Mouse (Mus musculus) CD4-positive naive resting alpha-beta T cell, adult 57 days (primary cell): Measurements from ENCODE around the gene Mpig6b. TPM values are rescaled to one million over a fixed set of nuclear protein-coding genes. Genes with fewer than 3 reads are reported as not detected.

Source experiments
- total RNA-seq: library from RNA; stranded (reverse); gene quantifications from one replicate; pipeline ENCODE4 v1.2.4, GENCODE M21; 2023

The Mpig6b gene
- total RNA-seq: 0.27 TPM

DNA sequence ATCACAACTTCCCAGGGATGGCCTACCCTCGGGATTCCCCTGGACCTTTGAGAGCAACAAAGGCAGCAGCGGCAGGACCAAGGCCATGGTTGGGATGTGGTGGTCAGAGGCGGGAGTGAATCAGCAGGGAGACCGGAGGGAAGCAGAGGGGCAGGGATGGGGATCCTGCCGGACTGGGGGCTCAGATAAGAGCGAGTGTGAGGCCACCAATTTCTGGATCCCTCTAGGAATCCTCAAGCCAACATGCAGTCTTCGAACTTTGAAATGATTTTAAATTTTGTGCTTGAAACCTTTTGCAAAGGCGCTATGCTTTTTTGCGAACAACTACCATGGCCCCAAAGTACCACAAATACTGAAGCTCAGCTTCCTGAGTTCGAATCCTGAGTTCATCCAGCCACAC is at the start of gene Mpig6b:
Gene Mpig6b (minus strand): TSS at position 101 of the 400 bp plus-strand sequence.

DNA sequence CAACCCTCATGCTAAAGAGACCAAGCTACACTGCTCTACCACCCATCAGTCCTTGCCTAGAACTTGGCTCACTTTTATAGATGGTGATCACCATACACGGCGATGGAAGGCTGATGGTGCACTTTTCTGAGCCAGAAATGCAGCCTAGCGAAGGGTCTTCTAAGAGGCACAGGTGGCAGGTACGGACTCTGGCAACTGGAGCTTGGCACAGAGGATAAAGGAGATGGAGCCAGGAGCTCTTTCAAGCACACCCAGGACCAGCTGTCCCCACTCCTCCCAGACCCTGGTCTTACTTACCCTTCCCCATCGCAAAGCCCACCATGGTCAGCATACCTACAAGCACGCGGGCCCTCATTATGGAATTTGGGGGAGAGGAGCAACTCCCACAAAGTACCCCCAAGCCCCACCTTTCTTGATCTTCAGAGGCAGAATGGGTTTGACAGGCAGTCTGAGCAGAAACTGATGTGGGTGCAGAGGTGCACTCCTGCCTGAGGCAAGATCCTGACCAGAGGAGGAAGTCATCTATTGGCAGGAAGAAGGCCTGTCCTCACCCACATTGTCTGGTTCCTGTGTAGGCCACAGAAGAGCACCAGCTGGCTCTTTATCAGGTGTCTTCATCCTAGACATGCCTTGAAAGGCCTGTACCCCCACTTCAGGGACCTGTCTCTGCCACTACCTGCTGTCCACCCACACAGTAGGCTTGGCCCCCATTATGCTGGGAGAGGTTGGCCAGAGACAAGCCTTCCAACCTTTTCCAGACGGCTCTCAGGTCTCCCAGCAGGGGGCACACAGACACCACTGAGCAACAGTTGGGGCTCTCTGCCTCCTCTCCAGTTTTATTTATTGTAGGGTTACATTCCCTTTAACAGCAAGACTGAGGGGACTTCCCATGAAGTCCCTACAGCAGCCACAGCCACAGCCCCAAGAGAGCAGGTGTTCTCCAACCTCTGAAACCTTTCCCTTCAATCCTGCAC is 49.3 kb upstream of the Mpig6b start, which contains the start of gene Ly6g5b:
Gene Ly6g5b (minus strand): TSS at position 383 of the 974 bp plus-strand sequence.

DNA sequence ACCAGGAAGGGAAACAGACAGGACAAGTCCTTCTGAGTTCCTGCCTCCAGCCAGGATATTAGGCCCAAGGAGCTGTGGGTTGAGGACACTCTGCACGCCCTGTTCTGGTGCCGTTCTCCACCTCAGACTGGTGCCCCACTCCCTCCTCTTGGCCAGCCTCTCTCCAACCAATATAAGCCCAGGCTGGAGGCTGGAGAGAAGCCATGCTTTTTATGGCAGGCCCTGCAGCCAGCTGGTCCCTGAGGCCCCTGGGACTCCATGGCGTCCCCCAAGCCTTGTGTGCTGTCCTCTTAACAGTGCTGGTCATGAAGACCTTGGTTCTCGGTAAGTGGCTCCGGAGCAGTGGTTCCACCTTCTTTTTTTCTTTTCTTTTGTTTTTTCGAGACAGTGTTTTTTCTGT is 42.1 kb upstream of the Mpig6b start, which contains the start of gene Ly6g5c:
Gene Ly6g5c (plus strand): TSS at position 183 of the 400 bp plus-strand sequence.

DNA sequence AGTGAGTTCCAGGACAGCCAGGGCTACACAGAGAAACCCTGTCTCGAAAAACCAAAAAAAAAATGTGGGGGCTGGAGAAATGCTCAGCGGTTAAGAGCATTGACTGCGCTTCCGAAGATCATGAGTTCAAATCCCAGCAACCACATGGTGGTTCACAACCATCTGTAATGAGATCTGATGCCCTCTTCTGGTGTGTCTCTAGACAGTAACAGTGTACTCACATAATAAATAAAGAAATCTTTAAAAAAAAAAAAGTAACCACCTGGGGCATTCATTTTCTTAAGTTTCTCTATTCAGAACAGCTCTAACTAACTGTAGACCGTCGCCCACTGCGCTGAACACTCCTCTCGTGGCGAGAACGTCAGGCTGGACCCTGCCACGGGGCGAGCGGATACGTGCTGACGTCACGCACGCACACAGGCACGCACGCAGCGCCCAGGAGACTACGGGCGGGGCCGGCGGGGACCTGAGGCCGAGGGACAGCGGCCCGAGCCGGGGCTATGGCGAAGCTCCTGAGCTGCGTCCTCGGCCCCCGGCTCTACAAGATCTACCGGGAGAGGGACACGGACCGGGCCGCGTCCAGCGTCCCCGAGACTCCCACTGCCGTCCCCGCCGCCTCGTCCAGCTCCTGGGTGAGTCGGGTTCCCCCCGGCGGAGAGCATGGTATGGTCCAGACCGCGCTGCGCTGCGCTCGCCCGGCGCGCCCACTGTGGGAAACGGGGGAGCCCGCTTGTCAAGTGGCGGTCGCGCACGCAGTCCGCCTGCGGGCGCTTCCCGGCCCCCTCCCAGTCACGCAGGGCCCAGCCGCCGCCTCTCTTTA is 23.1 kb upstream of the Mpig6b start, which contains the start of gene Abhd16a:
Gene Abhd16a (plus strand): TSS at position 439 of the 820 bp plus-strand sequence.

DNA sequence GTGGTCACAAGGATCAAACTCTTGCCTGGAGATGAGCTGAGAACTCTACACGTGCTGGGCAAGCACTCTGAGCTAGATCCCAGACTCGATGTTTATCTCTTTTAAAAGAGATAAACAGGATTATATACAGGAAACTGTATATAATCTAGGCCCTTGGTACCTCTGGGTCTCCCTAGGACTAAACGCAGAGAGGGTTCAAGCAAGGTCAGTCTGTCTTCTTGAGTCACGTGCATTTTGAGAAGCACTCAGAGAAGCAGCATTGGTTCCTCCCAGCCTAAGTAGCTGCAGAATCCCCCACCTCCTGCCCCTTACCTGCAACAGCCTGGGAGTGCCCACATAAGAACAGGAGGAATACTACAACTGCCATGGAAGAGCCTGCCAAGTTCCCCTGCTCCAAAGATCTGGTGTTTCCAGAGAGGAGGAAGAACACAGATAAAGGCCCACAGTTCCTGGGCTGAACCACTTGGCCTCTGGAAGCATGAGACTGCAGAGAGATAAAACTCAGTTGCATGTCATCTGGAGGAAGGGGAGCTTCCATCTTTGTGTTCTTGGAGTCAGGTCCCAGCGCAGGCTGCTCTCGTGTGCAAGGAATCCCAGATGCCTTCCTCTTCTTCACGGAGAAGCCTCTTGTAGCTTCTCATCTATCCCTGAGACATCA is 19.4 kb upstream of the Mpig6b start, which contains the start of gene Ly6g6f:
Gene Ly6g6f (minus strand): TSS at position 403 of the 658 bp plus-strand sequence.

DNA sequence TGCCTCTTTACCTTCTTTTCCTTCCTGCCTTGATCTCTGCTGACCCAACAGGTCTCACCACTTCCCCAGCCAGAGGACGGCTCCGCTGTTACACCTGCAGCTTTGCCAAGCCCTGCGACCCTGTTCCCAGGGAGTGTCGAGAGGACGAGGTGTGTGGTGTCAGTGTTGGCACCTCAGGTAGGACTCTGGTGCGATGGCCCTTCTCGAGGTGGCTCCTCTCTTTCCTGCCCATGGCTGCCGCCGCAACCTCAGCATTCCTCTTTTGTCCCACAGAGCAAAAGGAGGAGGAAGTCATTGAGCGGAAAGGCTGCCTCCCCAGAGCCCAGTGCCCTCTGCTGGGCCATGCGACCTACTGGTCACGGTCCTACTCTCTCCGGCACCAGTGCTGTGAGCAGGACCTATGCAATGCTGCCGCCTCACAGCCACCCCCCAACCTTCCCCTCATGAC is 11.8 kb upstream of the Mpig6b start, which contains the start of gene Ly6g6d:
Gene Ly6g6d (minus strand): TSS at position 280 of the 448 bp plus-strand sequence.

DNA sequence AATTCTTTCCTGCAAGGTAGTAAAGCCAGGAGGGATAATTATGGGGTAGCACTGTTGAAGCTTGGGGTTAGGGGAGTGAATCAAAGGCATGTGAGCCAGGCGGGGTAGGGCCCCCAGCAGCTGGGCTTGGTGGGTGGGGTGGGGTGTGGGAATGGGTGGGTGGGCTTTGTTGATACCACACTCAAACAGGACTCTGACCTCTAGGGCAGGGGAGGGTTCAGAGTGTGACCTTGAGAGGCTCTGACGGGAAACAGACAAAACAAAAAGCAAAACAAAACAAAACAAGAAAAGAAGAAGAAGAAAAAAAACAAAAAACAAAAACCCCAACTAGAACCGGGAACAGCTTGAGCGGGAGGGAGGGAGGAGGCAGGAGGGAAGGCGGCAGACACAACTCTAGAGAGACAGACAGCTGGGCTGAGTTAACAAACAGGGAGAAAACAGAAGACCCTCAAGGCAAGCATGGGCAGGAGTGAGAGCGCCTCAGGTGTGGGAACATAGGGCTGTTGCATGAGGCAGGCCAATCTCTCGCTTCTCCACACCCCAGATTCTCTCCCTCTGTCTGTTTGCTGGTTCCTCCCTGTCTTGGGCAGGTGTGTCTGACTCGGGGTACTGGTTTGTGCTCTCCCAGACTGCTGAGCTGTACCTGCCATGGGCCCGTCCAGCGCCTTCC is 10.7 kb upstream of the Mpig6b start, which contains the start of gene Ly6g6e:
Gene Ly6g6e (plus strand): TSS at position 396 of the 670 bp plus-strand sequence.

DNA sequence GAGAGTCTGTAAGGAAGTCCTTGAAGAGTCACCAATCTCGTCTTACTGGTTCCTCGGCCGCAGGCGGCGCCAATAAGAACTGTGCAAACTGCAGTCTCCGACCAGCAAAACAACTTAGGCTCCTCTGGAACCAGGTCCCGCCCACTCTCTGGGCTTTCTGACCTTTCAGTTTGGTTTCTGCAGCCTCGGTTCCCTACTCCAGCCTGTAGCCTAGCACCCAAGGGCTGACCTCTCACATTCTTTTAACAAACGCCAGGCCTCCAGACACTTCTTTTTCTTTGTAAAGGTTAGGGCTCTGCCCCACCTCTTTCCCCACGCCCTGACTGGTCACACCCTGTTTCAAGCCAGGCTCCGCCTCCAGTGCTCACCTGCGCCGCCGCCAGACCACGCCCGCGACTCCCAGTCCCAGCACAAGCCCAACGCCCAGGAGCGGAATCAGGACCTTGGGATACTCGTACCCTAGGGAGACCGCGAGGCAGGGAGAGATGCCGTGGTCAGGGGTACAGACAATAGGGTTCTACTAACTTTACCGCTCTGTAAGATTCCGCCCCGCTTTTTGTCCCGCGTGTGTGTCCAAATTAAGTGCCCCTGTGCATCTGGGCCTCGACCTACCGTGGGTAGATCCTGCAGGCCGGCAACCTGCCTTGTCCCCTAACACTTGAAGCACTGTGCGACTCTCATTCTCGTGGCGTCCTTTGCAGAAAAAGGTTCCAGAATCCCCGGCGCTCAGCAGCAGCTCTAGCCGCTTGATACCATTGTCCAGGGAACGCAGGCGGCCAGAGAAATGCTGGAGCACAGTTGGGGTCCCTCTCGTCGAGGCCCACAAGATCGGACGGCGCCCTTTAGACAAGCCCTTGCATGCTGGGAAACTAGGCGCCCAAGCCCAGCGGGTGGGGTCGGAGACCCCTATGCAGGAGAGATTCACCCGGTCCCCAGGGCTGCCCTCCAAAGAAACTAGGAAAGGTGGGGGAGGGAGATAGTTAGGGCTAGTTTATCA is 735 bp downstream of the Mpig6b start, which contains the start of gene Ly6g6c:
Gene Ly6g6c (plus strand): TSS at position 438 of the 997 bp plus-strand sequence.

DNA sequence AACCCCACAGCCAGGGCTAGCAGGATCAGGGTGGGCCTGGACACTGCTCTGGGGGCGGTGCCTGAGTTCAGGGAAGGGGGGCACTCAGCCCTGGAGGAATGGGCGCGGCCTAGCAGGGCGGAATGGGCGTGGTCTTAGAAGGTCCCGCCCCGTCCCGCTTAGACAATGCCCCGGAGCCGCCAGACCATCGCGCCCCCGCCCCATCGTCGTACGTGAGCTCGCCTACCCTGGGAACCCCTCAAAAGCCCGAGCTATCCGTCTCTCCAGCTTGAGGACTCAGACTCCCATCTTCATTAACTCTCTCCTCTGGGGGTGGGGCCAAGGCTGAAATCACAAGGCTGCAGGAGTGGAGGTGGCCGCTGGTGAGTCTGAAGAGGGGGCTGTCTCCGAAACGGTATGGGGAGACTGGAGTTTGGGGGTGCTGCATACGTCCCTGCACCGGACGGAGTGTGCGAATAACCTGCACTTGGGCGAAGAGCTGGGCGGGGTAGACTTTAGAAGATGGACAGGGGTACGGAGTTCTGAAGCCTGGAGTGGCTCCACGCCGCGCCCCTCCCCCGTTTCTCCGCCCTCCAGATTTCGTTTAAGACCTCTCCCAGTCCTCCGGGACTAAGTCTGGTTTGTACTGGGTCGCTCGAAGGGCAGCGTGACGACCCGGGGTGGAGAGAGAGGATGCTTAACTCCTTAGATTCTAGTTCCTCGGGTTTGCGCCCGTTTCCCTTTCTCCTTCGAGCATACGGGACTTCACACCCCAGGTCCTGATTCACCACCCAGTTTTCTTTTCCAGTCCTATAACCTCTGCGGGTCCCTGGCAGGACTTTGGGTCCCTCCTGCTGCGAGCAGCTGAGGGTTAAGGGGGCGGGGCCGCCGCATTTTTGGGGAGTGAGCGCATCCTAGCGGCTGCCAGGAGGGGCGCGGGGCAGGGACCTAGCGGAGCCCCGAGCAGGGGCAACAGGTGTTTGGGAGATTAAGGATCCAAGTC is 6.8 kb downstream of the Mpig6b start, which contains the start of gene Ddah2:
Gene Ddah2 (plus strand): TSS at position 125 of the 982 bp plus-strand sequence.

DNA sequence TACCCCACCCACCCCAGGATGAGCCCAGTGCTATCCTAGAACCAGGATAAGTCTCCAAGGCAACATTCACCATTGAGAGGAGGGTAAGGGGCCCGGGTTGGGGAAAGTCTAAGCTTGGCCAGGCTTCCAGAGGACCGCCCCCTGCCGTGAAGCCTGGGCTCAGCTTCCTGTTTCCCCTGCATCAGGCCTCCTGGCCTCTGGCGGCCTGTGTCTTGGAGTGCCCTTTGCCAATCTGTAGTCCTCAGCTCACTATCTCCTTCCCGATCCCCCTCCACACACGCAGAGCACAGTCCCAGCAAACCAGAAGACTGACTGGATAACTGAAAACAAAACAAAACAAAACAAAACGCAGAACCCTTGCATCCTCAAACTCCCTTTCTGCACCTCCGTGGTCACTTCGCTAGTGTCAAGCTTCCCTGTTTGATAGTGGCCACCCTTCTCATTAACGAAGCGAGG is 16.4 kb downstream of the Mpig6b start, which contains the start of gene Clic1:
Gene Clic1 (plus strand): TSS at position 406 of the 456 bp plus-strand sequence.

DNA sequence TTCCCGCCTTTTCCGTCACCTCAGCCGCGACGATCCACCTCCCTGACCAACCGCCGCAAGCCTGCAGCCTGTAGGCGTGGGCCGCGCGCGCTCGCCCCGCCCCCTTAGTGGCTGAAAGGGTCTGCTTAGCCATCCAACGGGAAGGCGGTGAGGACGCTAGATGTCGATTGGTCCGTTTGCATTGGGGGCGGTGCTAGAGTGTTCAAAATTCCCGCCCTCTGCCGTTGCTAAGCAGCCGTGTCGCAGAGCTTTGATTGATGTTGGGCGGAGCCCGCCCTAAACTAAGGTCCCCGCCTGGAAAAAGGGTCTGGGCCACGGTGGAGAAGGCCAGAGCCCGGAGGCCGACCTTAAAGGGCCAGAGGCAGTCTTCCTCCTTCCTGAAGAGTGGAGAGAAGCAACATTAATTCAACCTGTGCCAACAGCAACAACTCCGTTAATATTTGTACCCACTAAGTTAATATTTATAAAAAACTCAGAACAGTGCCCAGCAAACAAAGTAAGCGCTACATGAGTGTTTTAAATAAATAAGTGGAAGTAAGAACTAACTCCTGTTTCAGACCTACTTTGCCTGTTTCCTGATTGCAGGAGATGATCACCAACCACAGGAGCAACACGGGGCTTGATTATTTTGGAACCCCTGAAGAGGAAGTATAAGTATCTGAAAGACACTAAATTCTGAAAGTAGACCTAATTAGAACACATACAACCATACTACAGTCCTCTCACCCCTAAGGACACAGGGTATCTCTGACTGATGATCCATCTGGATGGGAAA is 19.1 kb downstream of the Mpig6b start, which contains the start of gene Msh5:
Gene Msh5 (minus strand): TSS at position 65 of the 775 bp plus-strand sequence.

DNA sequence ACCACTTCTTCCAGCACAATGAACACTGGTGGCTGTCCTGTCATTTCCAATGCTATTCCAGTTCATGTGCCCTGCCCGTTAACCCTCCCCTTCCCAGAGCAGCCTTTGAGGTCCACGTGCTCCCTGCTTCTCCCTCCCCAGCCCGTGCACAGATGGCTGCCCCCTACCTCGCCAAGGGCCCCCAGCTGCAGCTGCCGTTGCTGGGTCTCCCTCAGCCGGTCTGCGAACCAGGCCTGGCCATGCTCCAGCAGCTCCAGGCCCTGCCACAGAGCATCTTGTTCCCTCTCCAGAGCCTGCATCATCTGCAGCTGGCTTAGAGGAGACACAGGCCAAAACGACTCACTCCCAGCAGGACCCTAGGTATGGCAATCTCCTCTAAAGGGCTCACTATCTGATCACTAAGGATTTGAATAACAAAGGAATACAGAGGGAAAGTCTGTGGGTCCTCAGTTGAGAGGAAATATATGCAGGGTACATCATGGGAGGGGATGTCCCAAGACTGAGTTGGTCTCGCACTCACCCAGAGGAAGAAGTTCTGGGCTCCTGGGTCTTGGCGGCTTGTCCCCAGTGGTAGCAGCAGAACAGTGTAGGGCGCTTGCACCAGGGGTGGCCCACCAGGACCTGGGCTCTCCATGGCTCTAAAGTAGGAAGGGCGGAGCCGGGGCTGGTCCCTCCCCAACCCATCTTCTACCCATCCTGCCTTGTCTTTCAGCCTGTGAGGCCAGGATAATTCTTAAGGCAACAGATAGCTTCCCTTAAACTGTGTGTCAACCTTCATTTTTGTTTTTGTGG is 38.5 kb downstream of the Mpig6b start, which contains the start of gene Sapcd1:
Gene Sapcd1 (minus strand): TSS at position 740 of the 792 bp plus-strand sequence.

DNA sequence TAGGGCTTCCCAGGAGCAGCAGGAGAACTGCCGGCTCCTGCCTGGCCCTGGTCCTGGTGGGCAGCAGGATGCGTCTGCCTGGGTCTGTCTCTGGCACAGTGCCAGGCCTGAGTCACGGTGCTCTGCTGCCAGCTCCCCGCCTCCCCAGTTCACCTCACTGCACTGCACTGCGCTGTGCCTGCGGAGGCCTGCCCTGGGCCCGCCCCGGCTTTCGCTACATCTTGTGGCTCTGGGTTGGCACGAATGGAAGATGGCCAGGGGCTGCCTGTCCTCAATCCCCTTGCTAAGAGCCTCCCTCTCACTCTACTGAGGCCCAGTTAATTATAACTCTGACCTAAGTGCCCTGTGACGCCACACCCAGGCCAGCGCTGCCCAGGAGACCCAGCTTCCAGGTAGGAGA is 49.6 kb downstream of the Mpig6b start, which contains the start of gene Vwa7:
Gene Vwa7 (plus strand): TSS at position 204 of the 400 bp plus-strand sequence.

